Mouse (Mus musculus) layer of hippocampus, adult 8-10 months (tissue): ENCODE measurements around the gene Gjb3. TPM values are rescaled to one million over a fixed set of nuclear protein-coding genes. Genes with fewer than 3 reads are reported as not detected.

ENCODE experiments used
- DNase-seq, 2 experiments: peaks; one replicate each; pipeline ENCODE4 v3.0.0; 2022; ENCODE audit warnings: low spot score in 2 of 2
- total RNA-seq, 4 experiments: library from RNA; stranded (reverse); gene quantifications; 2 replicates each; pipeline ENCODE4 v1.2.4; 2022

Gjb3 gene
- total RNA-seq, 4 experiments from 2014 or later = 0.27 to 0.39 (median 0.39) TPM; not detected in 1

DNA sequence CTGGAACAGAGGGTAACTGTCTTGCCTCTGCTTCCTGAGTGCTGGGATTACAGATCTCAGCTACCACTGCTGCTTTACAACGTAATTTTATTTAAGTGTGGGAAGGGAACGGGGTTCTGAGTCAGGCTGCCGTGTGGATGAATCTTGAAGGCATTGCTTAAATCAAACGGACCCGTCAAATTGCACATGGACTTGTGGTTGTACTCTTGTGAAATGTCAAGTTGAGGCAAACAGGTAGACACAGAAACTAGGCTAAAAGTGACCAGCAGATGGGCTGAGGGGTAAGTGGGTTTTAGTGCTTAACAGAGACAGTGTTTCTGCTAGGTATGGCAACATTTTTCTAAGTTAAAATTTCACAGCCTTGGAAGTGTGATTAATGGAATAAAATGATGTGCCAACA is 7.0 kb upstream of the Gjb3 start:
- no peak for DNase-seq

GRCm38 (mm10) chr4:127334870-127335504 is 4.3 kb upstream of the Gjb3 start:
- no peak for DNase-seq

- no peak for DNase-seq
These were observed 527 bp upstream of the Gjb3 start for GRCm38 (mm10) chr4:127331171-127331570.

DNA sequence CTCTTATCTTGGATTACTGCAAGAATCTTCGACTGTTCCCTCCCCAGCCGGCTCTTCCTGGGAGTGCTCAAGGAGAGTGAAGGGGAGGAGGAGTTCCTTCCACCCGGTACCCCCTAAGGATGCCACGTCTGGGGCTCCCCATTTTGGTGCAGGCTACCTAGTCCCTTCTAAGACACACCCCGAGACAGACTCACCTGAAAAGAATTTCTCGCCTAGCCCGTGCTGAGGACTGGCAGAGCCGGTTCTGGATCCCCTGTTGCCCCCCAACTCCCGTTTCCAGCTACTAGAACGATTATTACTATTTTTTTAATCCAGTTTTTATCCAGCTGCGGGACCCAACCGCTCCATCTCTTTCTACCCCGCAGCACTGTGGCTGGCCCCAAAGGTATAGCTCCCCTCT is 893 bp downstream of the Gjb3 start:
- no peak for DNase-seq

- no peak for DNase-seq
These were observed 1.6 kb downstream of the Gjb3 start for GRCm38 (mm10) chr4:127329046-127329445.

- no peak for DNase-seq
These were observed 2.3 kb downstream of the Gjb3 start for GRCm38 (mm10) chr4:127328378-127328777.

DNA sequence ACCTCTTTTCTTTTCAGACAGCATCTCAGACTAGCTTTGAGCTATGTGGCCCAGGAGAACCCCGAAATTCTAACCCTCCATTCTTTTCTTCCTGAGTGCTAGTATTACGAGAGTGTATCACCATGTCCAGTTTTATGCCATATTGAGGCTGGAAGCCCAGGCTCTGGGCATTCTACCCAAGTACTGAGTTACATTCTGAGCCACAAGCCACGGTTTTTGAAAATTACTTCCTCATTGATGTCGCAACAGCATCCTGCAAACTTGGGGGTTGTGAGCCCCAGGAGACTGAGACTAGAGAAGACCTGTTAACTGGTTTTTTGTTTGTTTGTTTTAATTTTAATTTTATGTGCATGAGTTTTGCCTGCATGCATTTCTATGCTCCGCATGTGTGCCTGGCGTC is 2.9 kb downstream of the Gjb3 start:
- no peak for DNase-seq

DNA sequence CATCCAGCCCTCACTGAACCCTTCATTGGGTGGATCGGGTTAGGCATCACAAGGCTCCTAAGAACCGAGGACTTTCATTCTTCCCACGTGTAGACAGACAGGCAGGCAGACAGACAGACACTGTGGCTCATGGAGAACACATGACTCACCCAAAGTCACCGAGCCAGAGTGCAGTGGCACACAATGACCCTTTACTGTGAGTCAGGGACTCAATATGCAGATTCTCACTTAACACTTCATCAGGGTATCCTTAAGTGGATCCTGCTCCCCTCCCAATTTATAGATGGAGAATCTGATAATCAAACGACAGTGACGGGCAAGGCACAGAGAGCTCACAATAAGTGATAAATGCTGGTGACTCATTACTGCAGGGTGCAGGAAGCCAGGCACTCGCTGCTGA is 3.4 kb downstream of the Gjb3 start:
- no peak for DNase-seq

DNA sequence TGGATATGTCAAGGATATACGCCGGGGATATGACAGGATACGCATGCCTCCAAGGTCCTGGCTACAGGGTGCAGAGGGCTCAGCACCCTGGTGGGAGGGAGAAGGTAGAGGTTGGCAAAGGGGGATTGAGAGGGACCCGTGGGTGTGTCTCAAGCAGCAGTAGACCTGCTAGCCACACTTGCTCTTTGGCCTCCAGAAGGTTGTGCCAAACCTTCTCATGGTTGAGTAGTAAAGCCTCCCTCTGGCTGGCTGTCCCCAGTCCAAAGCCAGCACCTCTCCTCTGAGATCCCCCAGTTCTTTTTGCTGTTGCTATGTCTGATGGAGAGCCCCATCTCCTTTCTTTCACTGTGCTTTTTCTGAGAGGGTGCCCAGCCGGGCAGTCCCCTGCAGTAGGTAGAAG is 5.4 kb downstream of the Gjb3 start:
- no peak for DNase-seq

DNA sequence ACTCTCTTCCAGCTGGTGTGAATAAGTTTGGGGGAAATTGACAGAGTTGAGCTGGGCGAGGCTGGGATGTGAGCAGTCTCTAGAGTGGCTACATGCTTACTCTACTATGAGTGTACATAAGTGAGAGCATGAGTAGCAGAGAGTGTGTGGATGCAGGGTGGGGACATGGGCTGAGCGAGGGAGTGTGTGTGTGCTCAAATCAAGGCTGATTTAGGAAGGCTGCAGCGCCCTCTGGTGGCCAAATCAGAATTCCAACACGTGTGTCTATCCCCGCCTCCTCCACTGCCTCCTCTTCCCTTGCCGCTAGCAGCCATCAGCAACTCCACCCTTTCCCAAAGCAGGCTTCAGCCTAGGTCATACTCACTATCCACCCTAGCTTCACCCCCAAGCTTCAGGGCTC is 5.9 kb downstream of the Gjb3 start:
- peak; percentile 44 to 83 for DNase-seq

- DNase-seq = no peak
These were observed 6.3 kb downstream of the Gjb3 start for GRCm38 (mm10) chr4:127324296-127324695.

DNA sequence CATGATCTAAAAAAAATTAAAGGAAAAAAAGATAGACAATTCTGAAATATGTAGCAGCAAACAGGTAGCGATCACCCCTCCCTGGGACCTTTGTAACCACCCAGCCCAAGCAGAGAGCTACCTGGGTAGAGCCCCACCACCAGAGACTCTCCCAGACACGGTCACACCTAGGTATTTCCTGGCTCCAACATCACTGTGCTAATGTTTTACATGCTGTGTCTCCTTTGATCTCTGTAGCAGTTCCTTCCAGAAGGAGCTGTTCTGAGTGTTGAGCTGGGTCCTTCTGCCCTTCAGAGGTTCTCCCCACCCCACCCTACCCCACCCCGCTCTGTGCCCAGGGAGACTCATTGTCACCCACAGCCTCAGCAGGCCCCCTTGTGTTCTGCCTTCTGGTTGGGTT is 7.0 kb downstream of the Gjb3 start:
- no peak for DNase-seq

DNA sequence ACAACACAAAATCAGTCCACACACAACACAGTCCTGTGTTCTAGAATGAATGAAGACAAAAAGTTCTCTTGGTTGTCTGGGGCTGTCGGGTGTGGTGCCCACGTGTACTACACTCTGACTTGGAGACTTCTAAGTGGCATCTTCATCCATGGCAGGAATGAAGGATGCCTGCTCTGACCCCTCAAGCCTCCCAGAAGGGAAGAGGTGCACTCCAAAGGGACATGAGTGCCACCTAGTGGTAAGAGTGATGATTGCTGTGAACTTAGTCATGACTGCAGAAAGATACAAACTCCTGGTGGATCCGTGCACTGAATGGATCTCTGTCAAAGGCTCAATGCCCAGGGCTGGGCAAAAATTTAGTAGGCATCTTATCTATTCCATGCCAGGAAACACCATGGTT is 11.0 kb downstream of the Gjb3 start:
- peak in 1 of 2 experiments; percentile 57 for DNase-seq

GRCm38 (mm10) chr4:127317143-127317542 is 13.5 kb downstream of the Gjb3 start:
- no peak for DNase-seq

DNA sequence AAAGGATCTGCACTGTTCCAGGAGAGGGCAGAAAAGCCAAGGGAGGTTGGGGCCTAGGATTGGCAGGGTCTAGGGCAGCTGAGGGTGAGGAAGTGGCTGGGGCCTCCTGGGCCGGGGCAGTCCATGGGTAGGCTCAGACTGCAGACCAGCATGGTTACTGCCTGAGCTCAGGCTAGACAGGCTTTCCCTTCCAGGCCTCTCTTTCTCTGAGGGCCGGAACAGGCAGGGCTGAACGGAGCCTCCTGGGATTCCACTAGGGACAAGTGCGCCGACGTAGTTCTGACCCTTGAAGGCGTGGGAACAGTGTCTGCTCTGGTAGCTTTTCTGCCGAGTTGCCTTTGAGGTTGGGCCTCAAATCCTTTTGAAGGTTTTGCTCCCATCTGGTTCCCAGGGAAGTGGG is 14.9 kb downstream of the Gjb3 start:
- DNase-seq = no peak

- DNase-seq = no peak
These were observed 16.1 kb downstream of the Gjb3 start for GRCm38 (mm10) chr4:127314585-127314984.

- peak in 1 of 2 experiments; percentile 34 for DNase-seq
These were observed 16.8 kb downstream of the Gjb3 start, which contains the start of gene Gja4 for GRCm38 (mm10) chr4:127313861-127314260. Gene Gja4, minus strand, starts transcription at chr4:127314039.

- DNase-seq = no peak
These were observed 18.3 kb downstream of the Gjb3 start for GRCm38 (mm10) chr4:127312349-127312748.

- DNase-seq = no peak
These were observed 19.1 kb downstream of the Gjb3 start for GRCm38 (mm10) chr4:127311561-127311960.

DNA sequence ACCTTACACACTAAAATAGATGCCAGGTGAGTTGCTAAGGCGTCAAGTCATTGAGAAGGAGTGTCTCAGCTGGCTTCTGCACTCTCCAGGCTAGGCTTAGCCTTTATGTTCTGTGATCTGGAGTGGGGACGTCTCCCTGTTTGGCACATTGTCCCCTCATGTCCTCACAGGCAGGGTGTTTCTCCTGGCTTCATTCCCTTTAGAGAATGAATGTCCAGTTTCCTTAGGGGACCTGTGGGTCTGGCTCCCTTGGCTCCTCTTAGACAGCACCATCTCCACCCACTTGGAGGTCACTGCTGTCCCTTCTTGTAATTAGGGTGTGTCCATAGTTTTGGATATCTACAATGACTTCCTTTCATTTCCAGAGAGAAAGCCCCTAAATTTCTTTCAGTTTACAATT is 23.7 kb downstream of the Gjb3 start:
- no peak for DNase-seq

GRCm38 (mm10) chr4:127303796-127304195 is 26.8 kb downstream of the Gjb3 start:
- DNase-seq = no peak

- DNase-seq = no peak
These were observed 30.1 kb downstream of the Gjb3 start for GRCm38 (mm10) chr4:127300503-127300902.

DNA sequence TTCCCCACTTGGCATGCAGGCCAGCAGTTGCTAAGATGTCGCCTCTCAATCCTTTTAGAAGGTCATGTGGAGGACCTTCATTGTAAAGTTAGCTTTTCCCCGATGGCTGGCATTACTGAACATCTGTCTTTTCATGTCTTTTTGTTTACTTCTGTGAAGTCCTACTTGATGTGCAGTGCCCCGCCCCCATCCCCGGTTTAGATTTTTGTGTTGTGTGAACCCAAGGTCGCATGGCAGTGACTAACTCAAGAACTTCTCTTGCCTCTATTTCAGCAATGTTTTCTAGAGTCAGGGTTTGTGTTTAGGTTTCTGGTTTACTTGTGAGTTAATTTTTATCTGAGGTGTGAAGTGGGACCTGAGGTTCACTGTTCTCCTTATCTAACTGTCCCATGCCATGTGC is 38.0 kb downstream of the Gjb3 start:
- DNase-seq = no peak

GRCm38 (mm10) chr4:127289039-127289548 is 41.5 kb downstream of the Gjb3 start:
- no peak for DNase-seq
